Mouse (Mus musculus): ENCODE data around the gene Wwc1. TPM values are rescaled to one million over a fixed set of nuclear protein-coding genes. Genes with fewer than 3 reads are reported as not detected.
"Not testable (repeated sequence)": the region's sequence is repeated elsewhere in the genome, so short reads cannot be mapped to it uniquely, and the experiment has no call there.

The Wwc1 gene
- polyA plus RNA-seq, 1 experiment from 2014 or later = 3.4 TPM

GRCm38 (mm10) chr11:35853651-35854050 is 126.7 kb downstream of the Wwc1 start:
- ATAC-seq (ENCODE audit: insufficient number of reproducible peaks, low FRiP score) = no peak
- 88% methylated on average over 4 of the region's 4 CpGs for WGBS
- Histone ChIP-seq H3K9me3 (replicated peaks) (0 out of 2 replicates have a peak, but pooled peaks cover 5% of the 10 kb centered on the region), H3K27ac (ENCODE audit: poor library complexity, severe bottlenecking) (no peak overlapping the region), H3K4me2 (no peak overlapping the region), H3K4me3 (no peak overlapping the region), H3K4me1 (replicated peaks) (peaks cover 13% of the 10 kb centered on the region), H3K27me3 (replicated peaks) (no peaks in the 10 kb centered on the region), H3K9ac (no peak overlapping the region), H3K36me3 (peaks cover 11% of the 10 kb centered on the region; the same call in 1 of the 2 replicates)

- WGBS = 53% methylated on average over 4 of the region's 4 CpGs
- no peak overlapping the region for H3K4me3 ChIP-seq
- H3K4me2 ChIP-seq = no peak overlapping the region
- peaks cover 13% of the 10 kb centered on the region for H3K4me1 ChIP-seq (replicated peaks)
- no peaks in the 10 kb centered on the region for H3K27me3 ChIP-seq (replicated peaks)
- no peak overlapping the region for H3K27ac ChIP-seq (ENCODE audit: poor library complexity, severe bottlenecking)
- H3K9me3 ChIP-seq (replicated peaks) = 0 out of 2 replicates have a peak, but pooled peaks cover 5% of the 10 kb centered on the region
- H3K36me3 ChIP-seq = peaks cover 11% of the 10 kb centered on the region; the same call in 1 of the 2 replicates
- no peak for ATAC-seq (ENCODE audit: insufficient number of reproducible peaks, low FRiP score)
- no peak overlapping the region for H3K9ac ChIP-seq
Observed at GRCm38 (mm10) chr11:35852731-35853130, 127.6 kb downstream of the Wwc1 start.

GRCm38 (mm10) chr11:35844299-35844698 is 136.0 kb downstream of the Wwc1 start:
- Histone ChIP-seq H3K9ac (no peak overlapping the region), H3K4me2 (no peak overlapping the region), H3K4me3 (no peak overlapping the region), H3K27ac (ENCODE audit: poor library complexity, severe bottlenecking) (no peak overlapping the region), H3K36me3 (peaks cover 3% of the 10 kb centered on the region), H3K27me3 (replicated peaks) (no peaks in the 10 kb centered on the region), H3K4me1 (replicated peaks) (no peaks in the 10 kb centered on the region), H3K9me3 (replicated peaks) (no peaks in the 10 kb centered on the region)
- WGBS = 79% methylated on average over 9 of the region's 9 CpGs
- no peak for ATAC-seq (ENCODE audit: insufficient number of reproducible peaks, low FRiP score)

- not testable (repeated sequence) for H3K4me2 ChIP-seq; H3K27me3 ChIP-seq (replicated peaks); H3K9ac ChIP-seq; H3K4me1 ChIP-seq (replicated peaks); H3K4me3 ChIP-seq; H3K36me3 ChIP-seq; H3K9me3 ChIP-seq (replicated peaks); ATAC-seq (ENCODE audit: insufficient number of reproducible peaks, low FRiP score); H3K27ac ChIP-seq (ENCODE audit: poor library complexity, severe bottlenecking)
- WGBS = 71% methylated on average over 4 of the region's 4 CpGs
Observed at GRCm38 (mm10) chr11:35842560-35842959, 137.8 kb downstream of the Wwc1 start.

GRCm38 (mm10) chr11:35841738-35842325 is 138.5 kb downstream of the Wwc1 start:
- H3K36me3 ChIP-seq = peaks cover 3% of the 10 kb centered on the region
- no peak overlapping the region for H3K27ac ChIP-seq (ENCODE audit: poor library complexity, severe bottlenecking)
- no peaks in the 10 kb centered on the region for H3K27me3 ChIP-seq (replicated peaks)
- no peaks in the 10 kb centered on the region for H3K9me3 ChIP-seq (replicated peaks)
- ATAC-seq (ENCODE audit: insufficient number of reproducible peaks, low FRiP score) = no peak
- no peak overlapping the region for H3K4me3 ChIP-seq
- peaks cover 5% of the 10 kb centered on the region; the same call in 1 of the 2 replicates for H3K4me1 ChIP-seq (replicated peaks)
- no peak overlapping the region for H3K9ac ChIP-seq
- no peak overlapping the region for H3K4me2 ChIP-seq
- 82% methylated on average over 21 of the region's 21 CpGs for WGBS

- H3K27me3 ChIP-seq (replicated peaks); ATAC-seq (ENCODE audit: insufficient number of reproducible peaks, low FRiP score); H3K9ac ChIP-seq; H3K4me2 ChIP-seq; H3K27ac ChIP-seq (ENCODE audit: poor library complexity, severe bottlenecking); H3K9me3 ChIP-seq (replicated peaks); H3K36me3 ChIP-seq; H3K4me3 ChIP-seq; H3K4me1 ChIP-seq (replicated peaks): not testable (repeated sequence)
- WGBS = 87% methylated on average over 4 of the region's 4 CpGs
Observed at GRCm38 (mm10) chr11:35840806-35841205, 139.5 kb downstream of the Wwc1 start.

GRCm38 (mm10) chr11:35840282-35840681 is 140.0 kb downstream of the Wwc1 start:
- H3K27ac ChIP-seq (ENCODE audit: poor library complexity, severe bottlenecking) = no peak overlapping the region
- H3K4me3 ChIP-seq = no peak overlapping the region
- 75% methylated on average over 7 of the region's 7 CpGs for WGBS
- peaks cover 5% of the 10 kb centered on the region; the same call in 1 of the 2 replicates for H3K4me1 ChIP-seq (replicated peaks)
- H3K36me3 ChIP-seq = peaks cover 3% of the 10 kb centered on the region
- no peaks in the 10 kb centered on the region for H3K27me3 ChIP-seq (replicated peaks)
- H3K4me2 ChIP-seq = no peak overlapping the region
- no peaks in the 10 kb centered on the region for H3K9me3 ChIP-seq (replicated peaks)
- H3K9ac ChIP-seq = no peak overlapping the region
- ATAC-seq (ENCODE audit: insufficient number of reproducible peaks, low FRiP score) = no peak

- Histone ChIP-seq H3K4me2 (peak overlapping the region; percentile 72), H3K9me3 (replicated peaks) (no peaks in the 10 kb centered on the region), H3K27ac (ENCODE audit: poor library complexity, severe bottlenecking) (no peak overlapping the region), H3K9ac (no peak overlapping the region), H3K4me1 (replicated peaks) (peaks cover 6% of the 10 kb centered on the region), H3K27me3 (replicated peaks) (no peaks in the 10 kb centered on the region), H3K4me3 (peak overlapping the region; percentile 44), H3K36me3 (peaks cover 3% of the 10 kb centered on the region)
- ATAC-seq (ENCODE audit: insufficient number of reproducible peaks, low FRiP score) = peak; percentile 92
- WGBS = 29% methylated on average over 28 of the region's 28 CpGs
Observed at GRCm38 (mm10) chr11:35838345-35839338, 141.7 kb downstream of the Wwc1 start.

- Histone ChIP-seq H3K4me3 (peak overlapping the region; percentile 44; the same call in 1 of the 2 replicates), H3K4me1 (replicated peaks) (peaks cover 13% of the 10 kb centered on the region), H3K9ac (no peak overlapping the region), H3K36me3 (peaks cover 3% of the 10 kb centered on the region), H3K27ac (ENCODE audit: poor library complexity, severe bottlenecking) (peak overlapping the region; percentile 36; the same call in 1 of the 2 replicates), H3K27me3 (replicated peaks) (no peaks in the 10 kb centered on the region), H3K9me3 (replicated peaks) (no peaks in the 10 kb centered on the region), H3K4me2 (peak overlapping the region; percentile 72)
- no peak for ATAC-seq (ENCODE audit: insufficient number of reproducible peaks, low FRiP score)
- WGBS = 64% methylated on average over 5 of the region's 5 CpGs
Observed at GRCm38 (mm10) chr11:35837156-35838126, 142.9 kb downstream of the Wwc1 start.

GRCm38 (mm10) chr11:35834022-35834760 is 146.1 kb downstream of the Wwc1 start, which contains the start of gene Rars:
Gene Rars, minus strand, starts transcription at chr11:35834506.
- WGBS = 2% methylated on average over 46 of the region's 46 CpGs
- Histone ChIP-seq H3K9me3 (replicated peaks) (no peaks in the 10 kb centered on the region), H3K4me3 (peak within 1 kb of the TSS; percentile 81), H3K4me1 (replicated peaks) (peaks cover 17% of the 10 kb centered on the region), H3K36me3 (peaks cover 22% of the 10 kb centered on the region), H3K4me2 (peak within 1 kb of the TSS; percentile 70), H3K27ac (ENCODE audit: poor library complexity, severe bottlenecking) (peak within 1 kb of the TSS; percentile 20; the same call in 1 of the 2 replicates), H3K27me3 (replicated peaks) (no peaks in the 10 kb centered on the region), H3K9ac (peak within 1 kb of the TSS; percentile 83)
- ATAC-seq (ENCODE audit: insufficient number of reproducible peaks, low FRiP score) = peak; percentile 84
